ENCODE assay signal across 13 mouse cellular contexts in genomic region chr8:91329056-91329455, GRCm38 (mm10). TPM values are rescaled to one million over a fixed set of nuclear protein-coding genes. Genes with fewer than 3 reads are reported as not detected.
A peak's percentile ranks its signal among the peaks of the same experiment; 100 is the strongest.
DNase-seq lines count a peak whose midpoint lies in the region; ATAC-seq and TF ChIP-seq lines count a peak whose summit lies in the region.
"Had no signal": no experiment of that assay in that cellular context is flagged by ENCODE, and none has a peak within 500 bp of the region (broad histone marks: within the 10 kb centered on the region; RNA-seq: fewer than 3 reads in every experiment).

No protein-coding gene starts in this region.

- 79% methylated on average over 9 of the region's 9 CpGs for WGBS in neural tube, embryonic 11.5 days
- WGBS in liver, embryonic 12.5 days (ENCODE audit: insufficient replicate concordance) = 80% methylated on average over 9 of the region's 9 CpGs
- WGBS in olfactory bulb, adult 2 months = 73% methylated on average over 9 of the region's 9 CpGs

- ATAC-seq in neural tube, embryonic 11.5 days (ENCODE audit: insufficient read depth, low FRiP score, low TSS enrichment) = no peak
- no peak for ATAC-seq in liver, embryonic 12.5 days

- intact Hi-C loops in heart, postnatal 36 days (cut with DNase I) = loop anchor here (5.0 kb wide), 1 partner anchor 43 kb away; no protein-coding TSS in a partner anchor

- H3K27ac ChIP-seq in neural tube, embryonic 11.5 days (ENCODE audit: low read depth, low read length) = 0 out of 2 replicates have a peak overlapping the region, but pooled peaks have one; percentile 39
- peak overlapping the region; percentile 32; the same call in 1 of the 2 replicates for H3K27ac ChIP-seq in liver, embryonic 12.5 days
- H3K27ac ChIP-seq in olfactory bulb, adult 2 months (ENCODE audit: insufficient read depth, low read depth, low read length) = peak overlapping the region; percentile 43; the same call in 1 of the 2 replicates
- H3K27ac ChIP-seq: stomach, postnatal 0 days had no signal

- H3K4me1 ChIP-seq in neural tube, embryonic 11.5 days (ENCODE audit: control insufficient read depth, insufficient read depth, low read length) = peaks cover 23% of the 10 kb centered on the region
- H3K4me1 ChIP-seq in liver, embryonic 12.5 days = peaks cover 36% of the 10 kb centered on the region
- H3K4me1 ChIP-seq in olfactory bulb, adult 2 months (ENCODE audit: control insufficient read depth, insufficient read depth, low read length) = peaks cover 34% of the 10 kb centered on the region

- no peak for TF ChIP-seq POLR2A in olfactory bulb, adult 2 months (IDR thresholded peaks at IDR 0.05; ENCODE audit: insufficient read depth, low read depth, low read length)

- no peaks in the 10 kb centered on the region for H3K27me3 ChIP-seq in neural tube, embryonic 11.5 days (ENCODE audit: control insufficient read depth, insufficient read depth, low read length)
- H3K27me3 ChIP-seq in liver, embryonic 12.5 days (replicated peaks) = no peaks in the 10 kb centered on the region

- DNase-seq in heart, adult 11 months = peak; percentile 84
- no peak for DNase-seq in heart, postnatal 36 days
- DNase-seq in neural tube, embryonic 11.5 days (ENCODE audit: low spot score) = no peak
- DNase-seq in neural tube, embryonic 10.5 days (ENCODE audit: extremely low spot score, low spot score) = no peak
- no peak for DNase-seq in kidney, postnatal 4 days
- no peak for DNase-seq in embryo, embryonic 9.5 days (ENCODE audit: extremely low spot score)
- DNase-seq: cerebellum, adult 2 months; kidney, postnatal 25 days; right cerebral cortex, postnatal 25 days had no signal

- H3K36me3 ChIP-seq in neural tube, embryonic 11.5 days (ENCODE audit: control insufficient read depth, insufficient read depth, low read length) = peaks cover 2% of the 10 kb centered on the region; the same call in 1 of the 2 replicates
- peaks cover 14% of the 10 kb centered on the region for H3K36me3 ChIP-seq in liver, embryonic 12.5 days

- no peak overlapping the region for H3K4me2 ChIP-seq in neural tube, embryonic 11.5 days (ENCODE audit: low read depth)
- H3K4me2 ChIP-seq in liver, embryonic 12.5 days = no peak overlapping the region

- TF ChIP-seq CTCF in olfactory bulb, adult 2 months (IDR thresholded peaks at IDR 0.05; ENCODE audit: insufficient read depth, low read depth, low read length) = no peak

- no peaks in the 10 kb centered on the region for H3K9me3 ChIP-seq in neural tube, embryonic 11.5 days (ENCODE audit: control insufficient read depth, low read length)
- no peaks in the 10 kb centered on the region for H3K9me3 ChIP-seq in liver, embryonic 12.5 days (replicated peaks)

- H3K9ac ChIP-seq in neural tube, embryonic 11.5 days (ENCODE audit: low read length) = no peak overlapping the region
- no peak overlapping the region for H3K9ac ChIP-seq in liver, embryonic 12.5 days

- H3K4me3 ChIP-seq in neural tube, embryonic 11.5 days (ENCODE audit: low read depth, low read length) = no peak overlapping the region
- no peak overlapping the region for H3K4me3 ChIP-seq in liver, embryonic 12.5 days
- H3K4me3 ChIP-seq in olfactory bulb, adult 2 months (ENCODE audit: insufficient read depth, low read depth, low read length) = no peak overlapping the region
- H3K4me3 ChIP-seq: erythroblast, embryonic 14.5 days had no signal

RNA-seq across cellular contexts. Expression of gene Fto, which starts 15.7 kb away (rescaled TPM):
- 10 to 100 TPM; 62.9 to 68.3 TPM for total RNA-seq in heart, postnatal 36 days (2021)
- polyA plus RNA-seq in neural tube, embryonic 11.5 days (2014; fragmentation: Nextera tagmentation; extraction: Ambion mirVana) = 113 and 117 TPM in 2 replicates
- 28.6 and 29.6 TPM in 2 replicates for polyA plus RNA-seq in liver, embryonic 12.5 days (2016; fragmentation: Nextera tagmentation; extraction: Ambion mirVana)
- polyA plus RNA-seq in olfactory bulb, adult 2 months (2012; ENCODE audit: insufficient read depth, insufficient read length, low replicate concordance, missing spikeins) = not detected in 2 replicates

RNA-seq across cellular contexts. Expression of gene Rpgrip1l, which starts 16.0 kb away (rescaled TPM):
- 1 to 10 TPM; 1.7 to 3.8 TPM for total RNA-seq in heart, postnatal 36 days (2021)
- polyA plus RNA-seq in neural tube, embryonic 11.5 days (2014; fragmentation: Nextera tagmentation; extraction: Ambion mirVana) = 13.6 and 14.5 TPM in 2 replicates
- polyA plus RNA-seq in liver, embryonic 12.5 days (2016; fragmentation: Nextera tagmentation; extraction: Ambion mirVana) = 3.5 and 4.6 TPM in 2 replicates
- not detected in 2 replicates for polyA plus RNA-seq in olfactory bulb, adult 2 months (2012; ENCODE audit: insufficient read depth, insufficient read length, low replicate concordance, missing spikeins)
